Mouse (Mus musculus) erythroblast, embryonic 14.5 days (primary cell): Measurements from ENCODE around the gene Zc3h12c.

Source experiments
- GATA1 ChIP-seq: IDR thresholded peaks from 2 replicates; pipeline ENCODE4 v1.6.1; 2012; ENCODE audit warnings: low read length, inconsistent platforms, mixed read lengths
- TAL1 ChIP-seq: IDR thresholded peaks from 3 replicates; pipeline ENCODE4 v1.6.1; 2012; ENCODE audit warnings: low read length, inconsistent platforms, mixed read lengths

DNA sequence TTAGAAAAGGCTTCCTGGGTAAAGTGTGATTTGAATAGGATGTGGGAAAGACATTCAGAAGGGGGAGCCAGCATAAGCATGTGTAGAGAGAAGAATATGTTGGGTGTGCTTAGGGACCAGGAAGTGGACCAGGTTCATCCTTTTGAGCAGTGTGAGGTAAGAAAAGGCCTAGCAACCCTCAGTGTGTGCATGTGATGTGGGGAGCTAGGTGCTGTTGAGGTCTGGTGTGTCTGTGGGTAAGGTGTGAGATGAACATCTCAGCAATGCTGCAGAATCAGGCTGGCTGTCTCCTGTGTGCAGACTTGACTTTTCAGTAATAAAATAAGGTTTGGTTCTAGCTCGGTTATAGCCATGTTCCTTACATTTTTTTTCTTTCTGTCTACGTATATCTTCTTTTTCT, 98.3 kb downstream of the Zc3h12c start:
- TF ChIP-seq GATA1 = no peak
- TF ChIP-seq TAL1 = no peak
